Mouse (Mus musculus): Measurements from ENCODE around the gene Wwc2.

DNA sequence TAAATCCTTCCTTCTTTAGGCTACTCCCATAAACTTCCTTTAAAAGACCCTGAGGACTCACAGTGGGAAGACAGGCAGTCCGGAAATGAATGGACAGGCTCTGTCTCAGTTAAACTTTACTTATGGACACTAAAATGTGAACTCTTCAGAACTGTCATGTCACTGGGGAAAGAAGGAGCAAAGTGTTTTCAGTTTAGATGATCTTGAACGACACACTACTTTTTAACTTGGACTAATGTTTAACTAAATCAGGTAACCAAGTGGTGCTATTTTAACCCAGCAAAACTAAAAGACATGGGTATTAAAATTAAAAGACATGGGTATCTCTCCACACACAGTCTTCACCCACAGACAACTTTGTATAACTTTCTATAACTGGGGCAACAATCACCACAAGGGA is 19.6 kb downstream of the Wwc2 start:
- TF ChIP-seq GATA1 (IDR thresholded peaks at IDR 0.05; ENCODE audit: low read length) (no peak), TAL1 (IDR thresholded peaks at IDR 0.05; ENCODE audit: low read length) (no peak)

All from erythroblast, embryonic 14.5 days (primary cell).